Mouse (Mus musculus) B cell, adult 2 months (primary cell): ENCODE measurements around the gene Sgce.
A peak's percentile ranks its signal among the peaks of the same experiment; 100 is the strongest.
"Not testable (repeated sequence)": the region's sequence is repeated elsewhere in the genome, so short reads cannot be mapped to it uniquely, and the experiment has no call there.

Source experiments
- DNase-seq, 2 experiments: peaks; one replicate each; pipeline ENCODE4 v3.0.0; 2022

Sgce gene

GRCm38 (mm10) chr6:4746696-4747439 is at the start of gene Sgce, which contains the start of gene Peg10:
Sgce (minus strand) TSS chr6:4747207.
Peg10 (plus strand) TSS chr6:4747306.
- DNase-seq, result peak; percentile 49 to 52

- DNase-seq, result no peak
Observed at GRCm38 (mm10) chr6:4796281-4796680, 49.3 kb upstream of the Sgce start.

GRCm38 (mm10) chr6:4762252-4762651 is 15.2 kb upstream of the Sgce start:
- no peak for DNase-seq

GRCm38 (mm10) chr6:4761415-4762142 is 14.6 kb upstream of the Sgce start:
- not testable (repeated sequence) for DNase-seq

GRCm38 (mm10) chr6:4754886-4755285 is 7.9 kb upstream of the Sgce start:
- DNase-seq, result no peak

GRCm38 (mm10) chr6:4754286-4754685 is 7.3 kb upstream of the Sgce start:
- no peak for DNase-seq

GRCm38 (mm10) chr6:4751355-4751754 is 4.3 kb upstream of the Sgce start:
- DNase-seq, result no peak

GRCm38 (mm10) chr6:4749091-4749490 is 2.1 kb upstream of the Sgce start:
- DNase-seq, result peak; percentile 94

GRCm38 (mm10) chr6:4748506-4748961 is 1.5 kb upstream of the Sgce start:
- DNase-seq, result peak in 1 of 2 experiments; percentile 5

- peak; percentile 40 for DNase-seq
Observed at GRCm38 (mm10) chr6:4747677-4748505, 884 bp upstream of the Sgce start.

- DNase-seq, result no peak
Observed at GRCm38 (mm10) chr6:4746036-4746695, 841 bp downstream of the Sgce start.

- DNase-seq, result no peak
Observed at GRCm38 (mm10) chr6:4740511-4740910, 6.5 kb downstream of the Sgce start.

GRCm38 (mm10) chr6:4739522-4740355 is 7.3 kb downstream of the Sgce start:
- DNase-seq, result no peak

- no peak for DNase-seq
Observed at GRCm38 (mm10) chr6:4738717-4739116, 8.3 kb downstream of the Sgce start.

- no peak for DNase-seq
Observed at GRCm38 (mm10) chr6:4738034-4738629, 8.9 kb downstream of the Sgce start.

GRCm38 (mm10) chr6:4736372-4736771 is 10.6 kb downstream of the Sgce start:
- no peak for DNase-seq

GRCm38 (mm10) chr6:4733208-4733607 is 13.8 kb downstream of the Sgce start:
- no peak for DNase-seq

GRCm38 (mm10) chr6:4731675-4732074 is 15.3 kb downstream of the Sgce start:
- no peak for DNase-seq

GRCm38 (mm10) chr6:4728305-4728704 is 18.7 kb downstream of the Sgce start:
- no peak for DNase-seq

- no peak for DNase-seq
Observed at GRCm38 (mm10) chr6:4723998-4724757, 22.8 kb downstream of the Sgce start.
